Mouse (Mus musculus): ENCODE measurements around the gene Dab2ip. TPM values are rescaled to one million over a fixed set of nuclear protein-coding genes. Genes with fewer than 3 reads are reported as not detected.

Dab2ip gene
- total and polyA plus RNA-seq, 2 experiments from 2014 or later, result 23.9 to 57.7 TPM

DNA sequence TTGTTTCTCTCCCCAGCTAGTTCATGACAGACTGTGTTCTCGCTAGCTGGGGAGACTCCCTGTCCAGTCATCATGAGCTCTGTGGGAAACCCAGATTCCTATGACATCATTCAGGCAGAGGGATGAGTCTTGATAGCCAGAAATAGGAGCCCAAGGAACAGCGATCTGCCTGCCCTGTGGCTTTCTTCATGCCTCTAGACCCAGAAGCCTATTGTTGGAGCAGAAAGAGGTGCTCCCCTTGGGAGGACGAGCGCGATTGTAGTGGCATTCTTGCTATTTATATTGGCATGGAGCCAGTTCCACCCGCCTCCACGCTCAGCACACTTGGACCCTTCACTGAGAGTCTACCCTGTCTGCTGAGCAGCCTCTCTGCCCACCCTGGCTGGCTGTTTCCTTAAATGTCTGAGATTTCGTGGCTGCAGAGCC, 156.7 kb downstream of the Dab2ip start:
- Histone ChIP-seq H3K27ac (ENCODE audit: low read depth) (peak overlapping the region; percentile 33), H3K36me3 (replicated peaks; ENCODE audit: control insufficient read depth, insufficient read depth, low read length) (peaks cover 73% of the 10 kb centered on the region), H3K9ac (replicated peaks; ENCODE audit: low read depth, low read length) (peak overlapping the region; percentile 4; the same call in 1 of the 2 replicates), H3K4me3 (ENCODE audit: low read depth, low read length) (no peak overlapping the region), H3K27me3 (ENCODE audit: control insufficient read depth, insufficient read depth, low read length) (no peaks in the 10 kb centered on the region), H3K4me2 (ENCODE audit: low read depth, low read length) (no peak overlapping the region), H3K4me1 (ENCODE audit: control insufficient read depth, insufficient read depth) (peaks cover 18% of the 10 kb centered on the region), H3K9me3 (replicated peaks; ENCODE audit: control insufficient read depth, low read length) (no peaks in the 10 kb centered on the region)
- WGBS, result 7% methylated on average over 8 of the region's 8 CpGs
- peak; percentile 77 for ATAC-seq (ENCODE audit: insufficient read depth, low read depth)
- TF ChIP-seq EP300 (IDR thresholded peaks at IDR 0.05; ENCODE audit: low read depth), result 0 out of 2 replicates have a peak, but pooled peaks have one; percentile 39
- TF ChIP-seq CTCF (IDR thresholded peaks at IDR 0.05; ENCODE audit: low read depth), result no peak
- DNase-seq (ENCODE audit: low spot score), result peak; percentile 74

GRCm38 (mm10) chr2:35715485-35715884, 157.4 kb downstream of the Dab2ip start:
- Histone ChIP-seq H3K4me1 (ENCODE audit: control insufficient read depth, insufficient read depth) (peaks cover 18% of the 10 kb centered on the region), H3K36me3 (replicated peaks; ENCODE audit: control insufficient read depth, insufficient read depth, low read length) (peaks cover 73% of the 10 kb centered on the region), H3K27me3 (ENCODE audit: control insufficient read depth, insufficient read depth, low read length) (no peaks in the 10 kb centered on the region), H3K9ac (replicated peaks; ENCODE audit: low read depth, low read length) (no peak overlapping the region), H3K4me3 (ENCODE audit: low read depth, low read length) (no peak overlapping the region), H3K4me2 (ENCODE audit: low read depth, low read length) (no peak overlapping the region), H3K27ac (ENCODE audit: low read depth) (peak overlapping the region; percentile 33), H3K9me3 (replicated peaks; ENCODE audit: control insufficient read depth, low read length) (no peaks in the 10 kb centered on the region)
- no peak for DNase-seq (ENCODE audit: low spot score)
- no peak for ATAC-seq (ENCODE audit: insufficient read depth, low read depth)
- WGBS, result 85% methylated on average over 3 of the region's 3 CpGs
- TF ChIP-seq CTCF (IDR thresholded peaks at IDR 0.05; ENCODE audit: low read depth) (no peak), EP300 (IDR thresholded peaks at IDR 0.05; ENCODE audit: low read depth) (no peak)

- Histone ChIP-seq H3K27ac (ENCODE audit: low read depth) (no peak overlapping the region), H3K4me1 (ENCODE audit: control insufficient read depth, insufficient read depth) (peaks cover 18% of the 10 kb centered on the region)
- WGBS, result 41% methylated on average over 1 of the region's 1 CpGs
Measured at GRCm38 (mm10) chr2:35716175-35716574, 158.1 kb downstream of the Dab2ip start.

GRCm38 (mm10) chr2:35718003-35718500, 160.0 kb downstream of the Dab2ip start:
- Histone ChIP-seq H3K4me2 (ENCODE audit: low read depth, low read length) (no peak overlapping the region), H3K27ac (ENCODE audit: low read depth) (0 out of 2 replicates have a peak overlapping the region, but pooled peaks have one; percentile 23), H3K9me3 (replicated peaks; ENCODE audit: control insufficient read depth, low read length) (no peaks in the 10 kb centered on the region), H3K4me1 (ENCODE audit: control insufficient read depth, insufficient read depth) (peaks cover 18% of the 10 kb centered on the region), H3K27me3 (ENCODE audit: control insufficient read depth, insufficient read depth, low read length) (no peaks in the 10 kb centered on the region), H3K4me3 (ENCODE audit: low read depth, low read length) (no peak overlapping the region), H3K9ac (replicated peaks; ENCODE audit: low read depth, low read length) (no peak overlapping the region), H3K36me3 (replicated peaks; ENCODE audit: control insufficient read depth, insufficient read depth, low read length) (peaks cover 78% of the 10 kb centered on the region)
- TF ChIP-seq CTCF (IDR thresholded peaks at IDR 0.05; ENCODE audit: low read depth) (no peak), EP300 (IDR thresholded peaks at IDR 0.05; ENCODE audit: low read depth) (no peak)
- WGBS, result 68% methylated on average over 5 of the region's 5 CpGs
- DNase-seq (ENCODE audit: low spot score), result no peak
- ATAC-seq (ENCODE audit: insufficient read depth, low read depth), result no peak

More at GRCm38 (mm10) chr2:35716175-35716574, 158.1 kb downstream of the Dab2ip start:
- Histone ChIP-seq H3K9ac (replicated peaks; ENCODE audit: low read depth, low read length) (no peak overlapping the region), H3K4me3 (ENCODE audit: low read depth, low read length) (no peak overlapping the region), H3K4me2 (ENCODE audit: low read depth, low read length) (no peak overlapping the region), H3K36me3 (replicated peaks; ENCODE audit: control insufficient read depth, insufficient read depth, low read length) (peaks cover 73% of the 10 kb centered on the region), H3K27me3 (ENCODE audit: control insufficient read depth, insufficient read depth, low read length) (no peaks in the 10 kb centered on the region), H3K9me3 (replicated peaks; ENCODE audit: control insufficient read depth, low read length) (no peaks in the 10 kb centered on the region)
- DNase-seq (ENCODE audit: low spot score), result no peak
- ATAC-seq (ENCODE audit: insufficient read depth, low read depth), result no peak
- no peak for TF ChIP-seq EP300 (IDR thresholded peaks at IDR 0.05; ENCODE audit: low read depth)
- TF ChIP-seq CTCF (IDR thresholded peaks at IDR 0.05; ENCODE audit: low read depth), result no peak

- TF ChIP-seq EP300 (IDR thresholded peaks at IDR 0.05; ENCODE audit: low read depth) (no peak), CTCF (IDR thresholded peaks at IDR 0.05; ENCODE audit: low read depth) (no peak)
- Histone ChIP-seq H3K4me2 (ENCODE audit: low read depth, low read length) (no peak overlapping the region), H3K4me1 (ENCODE audit: control insufficient read depth, insufficient read depth) (peaks cover 18% of the 10 kb centered on the region), H3K27me3 (ENCODE audit: control insufficient read depth, insufficient read depth, low read length) (no peaks in the 10 kb centered on the region), H3K36me3 (replicated peaks; ENCODE audit: control insufficient read depth, insufficient read depth, low read length) (peaks cover 82% of the 10 kb centered on the region), H3K9me3 (replicated peaks; ENCODE audit: control insufficient read depth, low read length) (no peaks in the 10 kb centered on the region), H3K27ac (ENCODE audit: low read depth) (no peak overlapping the region), H3K9ac (replicated peaks; ENCODE audit: low read depth, low read length) (no peak overlapping the region), H3K4me3 (ENCODE audit: low read depth, low read length) (no peak overlapping the region)
- no peak for ATAC-seq (ENCODE audit: insufficient read depth, low read depth)
- 89% methylated on average over 9 of the region's 9 CpGs for WGBS
- no peak for DNase-seq (ENCODE audit: low spot score)
Measured at GRCm38 (mm10) chr2:35718662-35719061, 160.6 kb downstream of the Dab2ip start.
